Mouse (Mus musculus) midbrain, embryonic 14.5 days (tissue): ENCODE results near the gene Gfra1. TPM values are rescaled to one million over a fixed set of nuclear protein-coding genes. Genes with fewer than 3 reads are reported as not detected.
A peak's percentile ranks its signal among the peaks of the same experiment; 100 is the strongest.

Experiments
- ATAC-seq: fragments of 200-750 bp; cut with Nextera tagmentation; 2 replicates; pipeline ENCODE4 v1.8.0; 2017; ENCODE audit warnings: moderate number of reproducible peaks, moderate library complexity; ENCODE audit not compliant: low FRiP score, low TSS enrichment
- DNase-seq: peaks from one replicate; pipeline ENCODE4 v3.0.0-alpha.2; 2015
- H3K27ac ChIP-seq: fragments of 300-500 bp; sonication (generic); replicated peaks from 2 replicates; pipeline ENCODE4 v1.5.1; 2014; ENCODE audit warnings: mild to moderate bottlenecking, low read depth, low read length, moderate library complexity
- H3K27me3 ChIP-seq: fragments of 300-500 bp; sonication (generic); 2 replicates; pipeline ENCODE4 v1.6.1; 2014; ENCODE audit warnings: low read length, control low read depth, mixed read lengths; ENCODE audit not compliant: control insufficient read depth, insufficient read depth
- H3K36me3 ChIP-seq: fragments of 300-500 bp; sonication (generic); 2 replicates; pipeline ENCODE4 v1.6.1; 2014; ENCODE audit warnings: low read length, control low read depth; ENCODE audit not compliant: control insufficient read depth, insufficient read depth
- H3K4me1 ChIP-seq: fragments of 300-500 bp; sonication (generic); 2 replicates; pipeline ENCODE4 v1.6.1; 2014; ENCODE audit warnings: mild to moderate bottlenecking, antibody characterized with exemption, low read length, control low read depth; ENCODE audit not compliant: control insufficient read depth, insufficient read depth
- H3K4me2 ChIP-seq: fragments of 300-500 bp; sonication (generic); 2 replicates; pipeline ENCODE4 v1.6.1; 2014; ENCODE audit warnings: mild to moderate bottlenecking, low read length, moderate library complexity
- H3K4me3 ChIP-seq: fragments of 300-500 bp; sonication (generic); replicated peaks from 2 replicates; pipeline ENCODE4 v1.5.1; 2014; ENCODE audit warnings: low read depth, low read length
- H3K9ac ChIP-seq: fragments of 300-500 bp; sonication (generic); replicated peaks from 2 replicates; pipeline ENCODE4 v1.6.1; 2014; ENCODE audit warnings: mild to moderate bottlenecking, low read length, moderate library complexity
- H3K9me3 ChIP-seq: fragments of 300-500 bp; sonication (generic); 2 replicates; pipeline ENCODE4 v1.6.1; 2016; ENCODE audit warnings: low read length, control low read depth, mixed read lengths; ENCODE audit not compliant: control insufficient read depth
- WGBS: fragments of 180-500 bp; shearing (Covaris S2); extraction: QIAGEN DNeasy Blood & Tissue Kit; methylation state at CpG from one replicate; pipeline ENCODE4 v1.1.7; 2014; 5-methylcytosine and 5-hydroxymethylcytosine counted together
- polyA plus RNA-seq: library from polyadenylated mRNA; unstranded; fragments of >200 nt; fragmentation: Nextera tagmentation; extraction: Ambion mirVana; gene quantifications from 2 replicates; pipeline ENCODE4 v1.2.1, GENCODE M21; 2014

Gene Gfra1
- polyA plus RNA-seq, 1 experiment from 2014 or later = 40.5 TPM

DNA sequence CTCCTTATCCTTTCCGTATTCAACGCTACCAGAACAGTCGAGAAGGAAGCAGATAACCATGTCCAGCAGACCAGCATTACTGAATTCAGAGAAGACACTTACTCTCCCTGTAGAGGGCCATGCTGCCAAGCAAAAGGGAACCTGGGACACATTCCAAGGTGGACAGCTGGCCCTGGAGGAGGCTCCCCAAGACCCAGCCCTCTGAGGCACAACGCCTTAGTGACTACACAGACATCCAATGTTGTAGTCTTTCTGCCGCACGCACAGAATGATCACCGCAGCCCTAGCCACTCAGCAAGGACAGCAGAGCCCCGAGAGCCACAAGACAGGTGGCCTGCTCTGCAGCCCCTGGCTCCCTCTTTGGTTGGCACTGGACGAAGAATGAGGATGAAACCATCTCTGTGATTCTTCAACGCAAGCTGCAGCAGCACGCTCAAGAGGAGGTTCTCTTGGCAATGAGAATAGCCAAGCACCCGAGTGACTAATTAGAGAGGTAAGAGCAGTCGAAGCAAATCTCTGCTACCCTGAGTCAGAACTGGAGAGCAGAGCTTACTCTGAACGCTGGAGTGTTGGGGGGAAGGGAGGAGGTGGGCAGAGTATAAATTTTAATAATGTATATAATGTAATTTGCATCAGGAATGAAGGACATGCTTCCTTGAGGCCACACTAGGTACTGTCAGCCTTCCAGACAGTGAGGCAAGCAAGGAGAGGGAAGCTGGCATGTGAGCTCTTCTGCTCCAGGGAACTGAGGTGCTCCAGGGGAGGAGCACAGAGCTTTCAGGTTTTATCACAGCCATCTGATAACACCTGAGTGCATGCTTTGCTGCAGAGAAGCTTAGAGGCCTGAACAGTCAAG is 159.5 kb downstream of the Gfra1 start:
- DNase-seq = peak; percentile 61
- H3K9ac ChIP-seq = no peak overlapping the region
- no peak overlapping the region for H3K4me3 ChIP-seq
- peaks cover 3% of the 10 kb centered on the region; the same call in 1 of the 2 replicates for H3K4me1 ChIP-seq
- H3K27me3 ChIP-seq = no peaks in the 10 kb centered on the region
- no peaks in the 10 kb centered on the region for H3K36me3 ChIP-seq
- no peak overlapping the region for H3K4me2 ChIP-seq
- no peaks in the 10 kb centered on the region for H3K9me3 ChIP-seq
- WGBS = 79% methylated on average over 14 of the region's 14 CpGs
- ATAC-seq = no peak
- H3K27ac ChIP-seq = peak overlapping the region; percentile 66

DNA sequence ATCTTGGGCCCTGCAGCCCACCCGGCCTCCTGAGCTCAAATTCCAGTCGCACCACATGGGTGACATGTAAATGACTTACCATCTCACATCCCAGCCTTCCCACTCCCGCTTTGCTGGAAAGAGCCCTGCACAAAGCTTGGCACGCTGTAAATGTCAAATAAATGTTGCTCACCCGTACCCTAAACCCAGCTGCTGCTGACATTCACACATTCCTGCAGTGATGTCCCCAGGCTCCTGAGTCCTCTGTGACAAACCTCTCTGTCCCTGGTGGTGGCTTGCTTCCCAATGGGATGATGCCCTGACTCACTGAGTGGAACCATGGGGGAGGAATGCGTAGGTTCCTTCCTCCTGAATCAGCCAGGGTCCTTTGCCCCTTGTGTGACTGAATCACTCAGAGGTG is 167.6 kb downstream of the Gfra1 start:
- H3K4me3 ChIP-seq = no peak overlapping the region
- no peak for DNase-seq
- no peak for ATAC-seq
- H3K4me1 ChIP-seq = no peaks in the 10 kb centered on the region
- no peak overlapping the region for H3K27ac ChIP-seq
- H3K9me3 ChIP-seq = no peaks in the 10 kb centered on the region
- no peak overlapping the region for H3K9ac ChIP-seq
- H3K27me3 ChIP-seq = no peaks in the 10 kb centered on the region
- H3K4me2 ChIP-seq = no peak overlapping the region
- H3K36me3 ChIP-seq = no peaks in the 10 kb centered on the region
- WGBS = 84% methylated on average over 6 of the region's 6 CpGs

DNA sequence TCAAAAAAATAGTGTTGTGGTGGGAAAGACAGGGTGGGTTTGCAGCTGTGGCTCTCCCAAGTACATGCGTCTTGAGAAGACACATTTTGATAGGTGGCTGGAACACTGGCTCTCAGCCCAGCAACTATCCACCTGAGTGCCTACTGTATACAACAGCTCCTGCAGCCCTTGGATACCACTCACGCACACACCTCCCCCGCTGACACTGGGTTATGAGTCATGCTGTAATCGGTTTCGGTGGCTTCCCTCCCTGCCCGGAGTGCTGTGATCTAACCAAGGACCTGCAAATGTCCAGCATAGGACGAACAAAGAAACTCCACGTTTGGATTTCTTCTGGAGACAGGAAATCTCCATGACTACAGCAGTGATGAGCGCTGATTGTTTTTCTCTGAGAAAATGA is 180.4 kb downstream of the Gfra1 start:
- H3K27me3 ChIP-seq = no peaks in the 10 kb centered on the region
- no peak overlapping the region for H3K4me3 ChIP-seq
- no peak overlapping the region for H3K27ac ChIP-seq
- H3K36me3 ChIP-seq = no peaks in the 10 kb centered on the region
- whole genome bisulfite sequencing = 72% methylated on average over 9 of the region's 9 CpGs
- no peak for ATAC-seq
- H3K9ac ChIP-seq = no peak overlapping the region
- H3K4me2 ChIP-seq = no peak overlapping the region
- no peaks in the 10 kb centered on the region for H3K4me1 ChIP-seq
- H3K9me3 ChIP-seq = no peaks in the 10 kb centered on the region
- DNase-seq = no peak

DNA sequence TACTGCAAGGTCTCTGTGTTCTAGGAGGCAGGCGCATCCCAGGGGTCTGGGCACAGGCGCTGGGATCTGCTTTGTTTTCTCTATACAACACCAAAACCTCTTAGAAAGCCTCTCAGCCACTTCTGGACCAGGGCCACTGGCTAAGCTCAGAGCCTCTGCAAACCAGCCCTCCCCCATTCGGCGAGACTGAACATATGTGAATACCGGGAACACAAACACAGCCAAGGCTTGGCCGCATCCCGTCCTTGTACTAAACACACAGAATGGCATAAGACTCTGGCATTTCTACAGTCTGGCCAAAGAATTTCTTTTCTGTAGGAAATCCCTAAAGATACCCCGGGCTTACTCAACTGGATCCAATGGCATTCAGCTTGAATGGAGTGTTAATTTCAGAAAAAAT is 183.9 kb downstream of the Gfra1 start:
- no peaks in the 10 kb centered on the region for H3K9me3 ChIP-seq
- H3K27me3 ChIP-seq = no peaks in the 10 kb centered on the region
- no peak for ATAC-seq
- no peak overlapping the region for H3K4me3 ChIP-seq
- H3K36me3 ChIP-seq = no peaks in the 10 kb centered on the region
- H3K9ac ChIP-seq = no peak overlapping the region
- DNase-seq = peak; percentile 35
- H3K27ac ChIP-seq = no peak overlapping the region
- H3K4me1 ChIP-seq = peaks cover 4% of the 10 kb centered on the region; the same call in 1 of the 2 replicates
- H3K4me2 ChIP-seq = no peak overlapping the region
- 88% methylated on average over 8 of the region's 8 CpGs for WGBS

DNA sequence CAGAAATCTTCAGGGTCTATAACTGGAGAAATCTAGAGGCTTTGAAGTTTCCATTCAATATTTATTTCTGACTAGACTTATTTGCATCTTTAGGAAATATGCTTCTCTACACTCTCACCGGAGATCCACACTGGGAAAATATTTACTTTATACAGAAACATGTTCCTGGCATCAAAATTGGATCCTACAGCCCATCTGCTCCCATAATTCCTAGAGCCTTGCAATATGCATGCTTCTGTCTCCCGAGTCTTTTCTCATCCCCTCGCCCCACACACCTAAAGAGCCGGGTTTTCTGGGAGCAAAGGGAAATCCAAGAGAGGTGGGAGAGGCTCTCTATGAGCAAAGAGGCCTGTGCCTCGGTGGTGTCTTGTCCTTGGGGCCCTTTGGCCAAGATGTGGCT is 184.9 kb downstream of the Gfra1 start:
- H3K27ac ChIP-seq = no peak overlapping the region
- H3K9ac ChIP-seq = no peak overlapping the region
- H3K4me2 ChIP-seq = no peak overlapping the region
- ATAC-seq (no peak), DNase-seq (no peak)
- no peak overlapping the region for H3K4me3 ChIP-seq
- WGBS = 77% methylated on average over 5 of the region's 5 CpGs
- no peaks in the 10 kb centered on the region for H3K9me3 ChIP-seq
- no peaks in the 10 kb centered on the region for H3K36me3 ChIP-seq
- no peaks in the 10 kb centered on the region for H3K27me3 ChIP-seq
- peaks cover 4% of the 10 kb centered on the region; the same call in 1 of the 2 replicates for H3K4me1 ChIP-seq

DNA sequence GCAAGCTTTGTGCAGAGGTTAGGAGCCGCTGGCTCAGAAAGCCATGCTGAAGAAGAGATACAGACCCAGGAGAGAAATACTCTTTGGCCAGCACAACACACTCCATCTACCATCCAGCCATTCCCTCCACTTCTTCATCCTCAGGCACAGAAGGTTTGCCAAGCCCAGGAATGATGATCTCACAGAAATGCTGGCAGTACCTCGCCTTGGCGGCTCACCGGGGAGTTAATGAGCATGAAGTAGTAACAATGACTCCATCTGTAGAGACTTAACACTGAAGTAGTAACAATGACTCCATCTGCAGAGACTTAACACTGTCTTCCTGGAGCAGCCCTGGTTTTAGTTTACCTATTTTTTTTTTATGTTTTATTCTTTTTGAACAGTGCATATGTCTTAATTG is 187.2 kb downstream of the Gfra1 start:
- DNase-seq (no peak), ATAC-seq (no peak)
- Histone ChIP-seq H3K9me3 (no peaks in the 10 kb centered on the region), H3K4me2 (no peak overlapping the region), H3K36me3 (no peaks in the 10 kb centered on the region), H3K4me1 (peaks cover 4% of the 10 kb centered on the region; the same call in 1 of the 2 replicates), H3K4me3 (no peak overlapping the region), H3K27me3 (no peaks in the 10 kb centered on the region), H3K27ac (no peak overlapping the region), H3K9ac (no peak overlapping the region)
- WGBS = 47% methylated on average over 4 of the region's 4 CpGs

DNA sequence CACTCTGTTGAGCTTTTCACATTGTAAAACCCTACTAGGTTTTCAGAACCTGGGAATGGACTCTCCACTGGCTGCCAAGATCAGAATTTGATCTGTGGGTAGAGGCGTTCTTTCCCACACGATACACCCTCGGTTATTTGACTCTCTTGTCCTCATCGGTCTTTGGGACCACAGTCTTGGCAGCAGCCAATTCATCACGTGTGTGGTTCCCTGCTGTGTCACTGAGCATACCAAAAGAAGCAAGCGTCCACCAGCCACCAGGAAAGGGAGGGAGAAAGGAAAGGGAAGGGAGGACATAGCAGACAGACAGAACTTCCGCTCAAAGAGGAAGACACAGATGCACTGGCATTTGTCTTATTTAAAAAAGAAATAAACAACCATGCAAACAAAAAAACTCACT is 189.1 kb downstream of the Gfra1 start:
- H3K27me3 ChIP-seq = no peaks in the 10 kb centered on the region
- H3K9me3 ChIP-seq = no peaks in the 10 kb centered on the region
- H3K4me3 ChIP-seq = no peak overlapping the region
- H3K9ac ChIP-seq = no peak overlapping the region
- WGBS = 50% methylated on average over 7 of the region's 7 CpGs
- ATAC-seq (no peak), DNase-seq (no peak)
- peaks cover 4% of the 10 kb centered on the region; the same call in 1 of the 2 replicates for H3K4me1 ChIP-seq
- H3K27ac ChIP-seq = no peak overlapping the region
- H3K36me3 ChIP-seq = no peaks in the 10 kb centered on the region
- no peak overlapping the region for H3K4me2 ChIP-seq

DNA sequence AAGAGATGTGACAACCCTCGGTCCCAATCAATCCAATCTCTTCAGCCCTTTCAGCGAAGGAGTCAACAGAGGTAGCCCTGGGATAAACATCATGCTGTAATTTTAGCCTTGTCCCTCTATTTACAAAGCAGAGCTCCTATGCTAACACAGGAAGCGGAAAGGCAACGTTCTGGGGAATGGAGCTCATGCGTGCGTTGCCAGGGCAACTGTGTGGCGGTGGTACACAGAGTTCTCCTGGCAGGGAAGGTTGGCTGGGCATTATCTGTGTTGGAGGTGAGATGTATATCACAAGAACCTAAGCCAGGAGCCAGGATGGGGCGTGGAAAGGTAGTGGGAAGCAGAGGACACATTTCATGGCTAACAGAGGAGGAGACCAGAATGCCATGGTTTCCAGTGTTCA is 194.8 kb downstream of the Gfra1 start:
- Histone ChIP-seq H3K36me3 (no peaks in the 10 kb centered on the region), H3K9ac (no peak overlapping the region), H3K4me2 (no peak overlapping the region), H3K27ac (no peak overlapping the region), H3K9me3 (no peaks in the 10 kb centered on the region), H3K4me1 (0 out of 2 replicates have a peak, but pooled peaks cover 4% of the 10 kb centered on the region), H3K27me3 (no peaks in the 10 kb centered on the region), H3K4me3 (no peak overlapping the region)
- ATAC-seq (no peak), DNase-seq (no peak)
- 79% methylated on average over 8 of the region's 8 CpGs for WGBS

DNA sequence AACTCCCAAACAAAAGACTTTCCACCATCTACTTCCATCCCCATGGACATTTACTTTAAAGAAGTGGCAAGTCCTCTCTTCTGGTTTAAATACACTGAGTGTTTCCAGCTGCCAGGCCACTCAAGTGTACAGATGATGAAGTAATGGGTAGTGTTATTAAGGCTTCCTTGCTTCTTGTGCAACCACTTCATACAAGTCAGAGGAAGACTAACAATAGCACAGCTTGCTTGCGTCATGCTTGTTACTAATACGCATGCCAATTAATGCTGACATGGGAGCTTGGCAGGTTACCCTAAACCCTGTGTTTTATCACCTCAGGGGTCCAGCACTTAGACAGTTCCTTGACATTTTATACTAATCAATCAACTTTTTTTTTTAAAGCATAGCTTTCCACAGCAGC is 196.5 kb downstream of the Gfra1 start:
- Histone ChIP-seq H3K36me3 (no peaks in the 10 kb centered on the region), H3K4me1 (0 out of 2 replicates have a peak, but pooled peaks cover 4% of the 10 kb centered on the region), H3K27ac (no peak overlapping the region), H3K27me3 (no peaks in the 10 kb centered on the region), H3K4me3 (no peak overlapping the region), H3K9ac (no peak overlapping the region), H3K9me3 (no peaks in the 10 kb centered on the region), H3K4me2 (no peak overlapping the region)
- 34% methylated on average over 2 of the region's 2 CpGs for WGBS
- ATAC-seq = no peak
- no peak for DNase-seq
